Mouse (Mus musculus) embryonic facial prominence, embryonic 13.5 days (tissue): ENCODE results near the gene Ulk4. TPM values are rescaled to one million over a fixed set of nuclear protein-coding genes. Genes with fewer than 3 reads are reported as not detected.
A peak's percentile ranks its signal among the peaks of the same experiment; 100 is the strongest.

ENCODE experiments used
- ATAC-seq: fragments of 200-750 bp; cut with Nextera tagmentation; 2 replicates; pipeline ENCODE4 v1.8.0; 2017; ENCODE audit warnings: low read depth; ENCODE audit not compliant: insufficient number of reproducible peaks, insufficient read depth, low FRiP score, low TSS enrichment
- H3K27ac ChIP-seq: fragments of 300-500 bp; sonication (generic); 2 replicates; pipeline ENCODE4 v1.5.1; 2015; ENCODE audit warnings: moderate library complexity, mild to moderate bottlenecking, inconsistent platforms
- H3K27me3 ChIP-seq: fragments of 300-500 bp; sonication (generic); 2 replicates; pipeline ENCODE4 v1.6.1; 2015; ENCODE audit warnings: mild to moderate bottlenecking, inconsistent platforms
- H3K36me3 ChIP-seq: fragments of 300-500 bp; sonication (generic); 2 replicates; pipeline ENCODE4 v1.6.1; 2015; ENCODE audit warnings: mild to moderate bottlenecking, inconsistent platforms
- H3K4me1 ChIP-seq: fragments of 300-500 bp; sonication (generic); 2 replicates; pipeline ENCODE4 v1.6.1; 2015; ENCODE audit warnings: inconsistent platforms
- H3K4me2 ChIP-seq: fragments of 300-500 bp; sonication (generic); 2 replicates; pipeline ENCODE4 v1.6.1; 2015; ENCODE audit warnings: moderate library complexity, mild to moderate bottlenecking, inconsistent platforms
- H3K4me3 ChIP-seq: fragments of 300-500 bp; sonication (generic); 2 replicates; pipeline ENCODE4 v1.5.1; 2015; ENCODE audit warnings: mild to moderate bottlenecking, inconsistent platforms
- H3K9ac ChIP-seq: fragments of 300-500 bp; sonication (generic); 2 replicates; pipeline ENCODE4 v1.6.1; 2015; ENCODE audit warnings: mild to moderate bottlenecking, inconsistent platforms
- H3K9me3 ChIP-seq: fragments of 300-500 bp; sonication (generic); 2 replicates; pipeline ENCODE4 v1.6.1; 2016; ENCODE audit warnings: inconsistent platforms
- WGBS: fragments of 180-500 bp; shearing (Covaris S2); methylation state at CpG from one replicate; pipeline ENCODE4 v1.1.7; 2015; ENCODE audit warnings: mixed read lengths; 5-methylcytosine and 5-hydroxymethylcytosine counted together
- polyA plus RNA-seq: library from polyadenylated mRNA; unstranded; fragments of >200 nt; fragmentation: Nextera tagmentation; extraction: Ambion mirVana; gene quantifications from 2 replicates; pipeline ENCODE4 v1.2.1, GENCODE M21; 2015

Gene Ulk4
- polyA plus RNA-seq, 1 experiment from 2014 or later, result 213 TPM

GRCm38 (mm10) chr9:121001681-121002540, 275.1 kb downstream of the Ulk4 start:
- peak; percentile 15; the same call in 1 of the 2 replicates for ATAC-seq
- Histone ChIP-seq H3K27ac (peak overlapping the region; percentile 58; the same call in 1 of the 2 replicates), H3K27me3 (no peaks in the 10 kb centered on the region)

GRCm38 (mm10) chr9:121000641-121001320, 276.2 kb downstream of the Ulk4 start:
- Histone ChIP-seq H3K4me3 (no peak overlapping the region), H3K27me3 (no peaks in the 10 kb centered on the region), H3K9ac (no peak overlapping the region), H3K36me3 (no peaks in the 10 kb centered on the region), H3K4me1 (peaks cover 54% of the 10 kb centered on the region), H3K9me3 (no peaks in the 10 kb centered on the region), H3K4me2 (no peak overlapping the region), H3K27ac (peak overlapping the region; percentile 58)
- ATAC-seq, result no peak
- WGBS, result 56% methylated on average over 7 of the region's 7 CpGs

More at GRCm38 (mm10) chr9:121001681-121002540, 275.1 kb downstream of the Ulk4 start:
- WGBS, result 53% methylated on average over 15 of the region's 15 CpGs
- no peaks in the 10 kb centered on the region for H3K36me3 ChIP-seq
- no peak overlapping the region; the same call in 1 of the 2 replicates for H3K4me2 ChIP-seq
- H3K9ac ChIP-seq, result no peak overlapping the region
- H3K4me3 ChIP-seq, result no peak overlapping the region
- no peaks in the 10 kb centered on the region for H3K9me3 ChIP-seq
- H3K4me1 ChIP-seq, result peaks cover 54% of the 10 kb centered on the region

GRCm38 (mm10) chr9:120998696-120999095, 278.3 kb downstream of the Ulk4 start:
- Histone ChIP-seq H3K36me3 (no peaks in the 10 kb centered on the region), H3K4me1 (peaks cover 41% of the 10 kb centered on the region), H3K4me3 (no peak overlapping the region), H3K9me3 (no peaks in the 10 kb centered on the region), H3K9ac (no peak overlapping the region), H3K27me3 (no peaks in the 10 kb centered on the region), H3K27ac (peak overlapping the region; percentile 57), H3K4me2 (no peak overlapping the region)
- 64% methylated on average over 11 of the region's 11 CpGs for WGBS
- no peak for ATAC-seq

- H3K36me3 ChIP-seq, result no peaks in the 10 kb centered on the region
- no peak overlapping the region for H3K27ac ChIP-seq
- no peak for ATAC-seq
- no peaks in the 10 kb centered on the region for H3K27me3 ChIP-seq
- no peaks in the 10 kb centered on the region for H3K9me3 ChIP-seq
- H3K4me2 ChIP-seq, result no peak overlapping the region
- peaks cover 48% of the 10 kb centered on the region for H3K4me1 ChIP-seq
- 69% methylated on average over 15 of the region's 15 CpGs for WGBS
- no peak overlapping the region for H3K4me3 ChIP-seq
- H3K9ac ChIP-seq, result no peak overlapping the region
Measured at GRCm38 (mm10) chr9:120994223-120995155, 282.5 kb downstream of the Ulk4 start.

GRCm38 (mm10) chr9:120993004-120993403, 284.0 kb downstream of the Ulk4 start:
- Histone ChIP-seq H3K9me3 (no peaks in the 10 kb centered on the region), H3K4me1 (peaks cover 42% of the 10 kb centered on the region)

GRCm38 (mm10) chr9:120991801-120992200, 285.2 kb downstream of the Ulk4 start:
- no peaks in the 10 kb centered on the region for H3K36me3 ChIP-seq
- no peaks in the 10 kb centered on the region for H3K9me3 ChIP-seq
- H3K4me2 ChIP-seq, result no peak overlapping the region
- no peak overlapping the region for H3K9ac ChIP-seq
- H3K27ac ChIP-seq, result no peak overlapping the region
- peaks cover 41% of the 10 kb centered on the region for H3K4me1 ChIP-seq
- WGBS, result 37% methylated on average over 2 of the region's 2 CpGs
- H3K27me3 ChIP-seq, result no peaks in the 10 kb centered on the region
- no peak for ATAC-seq
- H3K4me3 ChIP-seq, result no peak overlapping the region

More at GRCm38 (mm10) chr9:120993004-120993403, 284.0 kb downstream of the Ulk4 start:
- Histone ChIP-seq H3K4me2 (no peak overlapping the region), H3K27me3 (no peaks in the 10 kb centered on the region), H3K27ac (no peak overlapping the region), H3K36me3 (no peaks in the 10 kb centered on the region), H3K4me3 (no peak overlapping the region), H3K9ac (no peak overlapping the region)
- ATAC-seq, result no peak
- WGBS, result 23% methylated on average over 10 of the region's 10 CpGs

- ATAC-seq, result no peak
- Histone ChIP-seq H3K27me3 (no peaks in the 10 kb centered on the region), H3K9me3 (no peaks in the 10 kb centered on the region), H3K27ac (no peak overlapping the region), H3K36me3 (no peaks in the 10 kb centered on the region), H3K9ac (no peak overlapping the region), H3K4me2 (no peak overlapping the region), H3K4me3 (no peak overlapping the region), H3K4me1 (peaks cover 44% of the 10 kb centered on the region)
- WGBS, result 63% methylated on average over 15 of the region's 15 CpGs
Measured at GRCm38 (mm10) chr9:120989806-120990700, 286.9 kb downstream of the Ulk4 start.

GRCm38 (mm10) chr9:120988088-120988487, 288.9 kb downstream of the Ulk4 start:
- Histone ChIP-seq H3K4me2 (no peak overlapping the region), H3K27ac (no peak overlapping the region), H3K4me3 (no peak overlapping the region), H3K36me3 (no peaks in the 10 kb centered on the region), H3K9ac (no peak overlapping the region), H3K27me3 (no peaks in the 10 kb centered on the region), H3K4me1 (peaks cover 54% of the 10 kb centered on the region), H3K9me3 (no peaks in the 10 kb centered on the region)
- WGBS, result 34% methylated on average over 9 of the region's 9 CpGs
- ATAC-seq, result no peak

GRCm38 (mm10) chr9:120986994-120987393, 290.0 kb downstream of the Ulk4 start:
- Histone ChIP-seq H3K9ac (no peak overlapping the region), H3K4me2 (no peak overlapping the region), H3K4me3 (no peak overlapping the region), H3K27ac (no peak overlapping the region), H3K27me3 (no peaks in the 10 kb centered on the region), H3K36me3 (no peaks in the 10 kb centered on the region), H3K9me3 (no peaks in the 10 kb centered on the region), H3K4me1 (peaks cover 53% of the 10 kb centered on the region)
- ATAC-seq, result no peak
- 81% methylated on average over 4 of the region's 4 CpGs for WGBS

- Histone ChIP-seq H3K27me3 (no peaks in the 10 kb centered on the region), H3K9me3 (no peaks in the 10 kb centered on the region), H3K4me3 (no peak overlapping the region), H3K27ac (no peak overlapping the region), H3K9ac (no peak overlapping the region), H3K36me3 (no peaks in the 10 kb centered on the region), H3K4me1 (peaks cover 53% of the 10 kb centered on the region), H3K4me2 (no peak overlapping the region)
- WGBS, result 94% methylated on average over 3 of the region's 3 CpGs
- ATAC-seq, result no peak
Measured at GRCm38 (mm10) chr9:120986255-120986654, 290.7 kb downstream of the Ulk4 start.
